Mouse (Mus musculus) stomach, embryonic 16.5 days (tissue): ENCODE data around the gene Naa16. TPM values are rescaled to one million over a fixed set of nuclear protein-coding genes. Genes with fewer than 3 reads are reported as not detected.

Source experiments
- ATAC-seq: fragments of 200-750 bp; cut with Nextera tagmentation; 2 replicates; pipeline ENCODE4 v1.8.0; 2017; ENCODE audit warnings: moderate number of reproducible peaks, moderate TSS enrichment; ENCODE audit not compliant: insufficient read depth, low FRiP score
- H3K27ac ChIP-seq: fragments of 300-500 bp; sonication (generic); 2 replicates; pipeline ENCODE4 v1.5.1; 2014; ENCODE audit warnings: low read length
- H3K27me3 ChIP-seq: fragments of 300-500 bp; sonication (generic); 2 replicates; pipeline ENCODE4 v1.6.1; 2014; ENCODE audit warnings: low read length, control low read depth, mixed read lengths; ENCODE audit not compliant: control insufficient read depth, insufficient read depth
- H3K36me3 ChIP-seq: fragments of 300-500 bp; sonication (generic); 2 replicates; pipeline ENCODE4 v1.6.1; 2014; ENCODE audit warnings: low read length; ENCODE audit not compliant: control insufficient read depth, insufficient read depth
- H3K4me1 ChIP-seq: fragments of 300-500 bp; sonication (generic); 2 replicates; pipeline ENCODE4 v1.6.1; 2014; ENCODE audit warnings: low read length, control low read depth, mixed read lengths; ENCODE audit not compliant: control insufficient read depth, insufficient read depth
- H3K4me2 ChIP-seq: fragments of 300-500 bp; sonication (generic); 2 replicates; pipeline ENCODE4 v1.6.1; 2014; ENCODE audit warnings: low read depth, low read length, mixed read lengths
- H3K4me3 ChIP-seq: fragments of 300-500 bp; sonication (generic); replicated peaks from 2 replicates; pipeline ENCODE4 v1.5.1; 2014; ENCODE audit warnings: mild to moderate bottlenecking, low read length
- H3K9ac ChIP-seq: fragments of 300-500 bp; sonication (generic); 2 replicates; pipeline ENCODE4 v1.6.1; 2014; ENCODE audit warnings: low read length
- H3K9me3 ChIP-seq: fragments of 300-500 bp; sonication (generic); replicated peaks from 2 replicates; pipeline ENCODE4 v1.6.1; 2016; ENCODE audit warnings: low read length, control low read depth; ENCODE audit not compliant: control insufficient read depth
- WGBS: fragments of 180-500 bp; shearing (Covaris S2); extraction: QIAGEN DNeasy Blood & Tissue Kit; methylation state at CpG from one replicate; pipeline ENCODE4 v1.1.7; 2014; 5-methylcytosine and 5-hydroxymethylcytosine counted together
- polyA plus RNA-seq: library from polyadenylated mRNA; unstranded; fragments of >200 nt; fragmentation: Nextera tagmentation; extraction: Ambion mirVana; gene quantifications from 2 replicates; pipeline ENCODE4 v1.2.1, GENCODE M21; 2015

The Naa16 gene
- polyA plus RNA-seq, 1 experiment from 2014 or later: 39.0 TPM

DNA sequence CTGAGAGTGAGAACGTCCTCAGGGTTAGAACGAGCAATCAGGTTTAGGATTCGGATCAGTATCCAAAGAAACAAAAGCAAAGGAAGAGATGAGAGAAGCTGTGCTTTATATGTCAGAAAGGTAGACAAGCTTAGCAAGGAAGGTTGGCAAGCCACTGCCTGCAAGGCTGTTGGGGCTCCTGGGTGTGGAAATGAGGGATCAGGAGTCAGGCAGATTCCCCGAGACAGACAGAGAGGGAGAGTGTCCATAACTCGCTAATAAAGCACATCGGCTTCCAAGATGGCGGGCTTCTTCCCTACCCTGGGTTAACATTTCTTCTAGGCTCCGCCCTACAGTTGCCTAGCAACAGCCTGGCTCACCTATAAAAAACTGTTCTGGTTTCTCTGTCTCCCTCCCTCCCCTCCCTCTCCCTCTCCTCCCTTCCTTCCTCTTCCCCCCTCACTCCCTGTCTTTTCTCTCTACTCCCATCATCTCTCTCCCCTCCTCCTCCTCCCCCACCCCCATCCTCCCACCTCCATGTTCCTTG, 114.6 kb downstream of the Naa16 start:
- 77% methylated on average over 8 of the region's 8 CpGs for WGBS
- H3K4me3 ChIP-seq: no peak overlapping the region
- H3K9me3 ChIP-seq: 0 out of 2 replicates have a peak, but pooled peaks cover 3% of the 10 kb centered on the region
- no peaks in the 10 kb centered on the region for H3K4me1 ChIP-seq
- no peak overlapping the region for H3K4me2 ChIP-seq
- H3K9ac ChIP-seq: no peak overlapping the region
- H3K27ac ChIP-seq: no peak overlapping the region
- no peak for ATAC-seq
- H3K36me3 ChIP-seq: no peaks in the 10 kb centered on the region
- H3K27me3 ChIP-seq: no peaks in the 10 kb centered on the region

GRCm38 (mm10) chr14:79275441-79275840, 115.1 kb downstream of the Naa16 start:
- Histone ChIP-seq H3K27ac (no peak overlapping the region), H3K36me3 (no peaks in the 10 kb centered on the region), H3K9ac (no peak overlapping the region), H3K4me1 (no peaks in the 10 kb centered on the region), H3K4me3 (no peak overlapping the region), H3K27me3 (no peaks in the 10 kb centered on the region), H3K9me3 (0 out of 2 replicates have a peak, but pooled peaks cover 3% of the 10 kb centered on the region), H3K4me2 (no peak overlapping the region)
- 33% methylated on average over 3 of the region's 3 CpGs for WGBS
- no peak for ATAC-seq

Other genes starting within 250 kb of the Naa16 start
- not detected in 2 replicates for gene Zfp957, start 143.4 kb downstream of the Naa16 start, polyA plus RNA-seq
- gene Rgcc, start 89.1 kb downstream of the Naa16 start, polyA plus RNA-seq: 56.3 and 57.8 TPM in 2 replicates
- gene Mtrf1, start 7.0 kb upstream of the Naa16 start, polyA plus RNA-seq: 9.8 and 10.4 TPM in 2 replicates
- 8.9 and 10.1 TPM in 2 replicates for gene Kbtbd7, start 35.7 kb upstream of the Naa16 start, polyA plus RNA-seq
- gene Kbtbd6, start 61.1 kb upstream of the Naa16 start, polyA plus RNA-seq: 1.4 and 1.8 TPM in 2 replicates
- gene Elf1, start 90.4 kb upstream of the Naa16 start, polyA plus RNA-seq: 18.0 and 19.2 TPM in 2 replicates
- 32.4 and 36.4 TPM in 2 replicates for gene Wbp4, start 90.7 kb upstream of the Naa16 start, polyA plus RNA-seq
- gene Sugt1, start 196.9 kb upstream of the Naa16 start, polyA plus RNA-seq: 95.9 and 102 TPM in 2 replicates